Mouse (Mus musculus) neutrophil, adult 5-6 weeks (primary cell): ENCODE results near the gene Abhd17b. TPM values are rescaled to one million over a fixed set of nuclear protein-coding genes. Genes with fewer than 3 reads are reported as not detected.

ENCODE experiments used
- ATAC-seq: fragments of 151-379, 151-347 bp; 2 replicates; pipeline ENCODE4 v1.8.0; 2017; ENCODE audit warnings: mild to moderate bottlenecking, moderate TSS enrichment; ENCODE audit not compliant: insufficient number of reproducible peaks, poor library complexity, low FRiP score, severe bottlenecking; ENCODE audit errors: extremely low read depth
- total RNA-seq: library from RNA; stranded (forward); fragments of 200-1000 nt; gene quantifications from 2 replicates; pipeline ENCODE4 v1.2.3, GENCODE M21; 2017

Abhd17b gene
- total RNA-seq, 1 experiment from 2014 or later, result 128 TPM

DNA sequence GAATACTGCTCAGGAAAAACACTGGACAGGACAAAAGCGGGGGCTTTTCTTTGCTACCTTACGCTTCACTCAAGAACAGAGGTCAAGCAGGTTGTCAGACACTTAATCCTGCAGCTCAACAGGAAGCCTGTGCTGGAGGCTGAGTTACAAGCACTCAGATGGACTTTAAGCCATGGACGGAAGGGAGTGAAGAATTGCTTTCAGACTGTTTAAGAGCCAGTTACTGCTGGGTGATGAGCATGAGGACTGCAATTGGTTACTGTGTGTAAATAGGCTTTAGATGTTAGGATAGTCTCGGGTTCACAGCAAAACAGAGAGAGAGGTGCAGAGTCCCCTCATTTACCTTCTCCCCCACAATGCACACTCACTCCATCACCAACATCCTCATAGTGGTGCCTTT lies 7.7 kb upstream of the Abhd17b start:
- ATAC-seq, result no peak

DNA sequence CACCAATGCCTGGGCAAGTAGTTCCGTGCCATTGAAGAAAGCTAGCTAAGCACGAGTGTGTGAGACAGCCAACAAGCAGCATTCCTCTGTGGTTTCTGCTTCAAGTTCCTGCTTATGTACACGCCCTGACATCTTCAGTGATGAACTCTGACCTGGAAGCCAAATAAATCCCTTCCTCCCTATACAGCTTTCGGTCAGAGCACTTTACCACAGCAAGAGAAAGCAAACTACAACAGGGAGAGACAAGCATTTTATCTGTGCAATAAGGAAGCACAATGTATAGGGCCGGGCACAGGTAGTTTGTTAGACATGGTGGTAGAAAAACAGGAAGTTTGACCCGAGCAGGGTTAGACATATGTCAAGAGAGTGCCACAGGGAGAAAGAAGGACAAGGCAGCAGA lies 6.8 kb upstream of the Abhd17b start:
- peak; percentile 62 for ATAC-seq

DNA sequence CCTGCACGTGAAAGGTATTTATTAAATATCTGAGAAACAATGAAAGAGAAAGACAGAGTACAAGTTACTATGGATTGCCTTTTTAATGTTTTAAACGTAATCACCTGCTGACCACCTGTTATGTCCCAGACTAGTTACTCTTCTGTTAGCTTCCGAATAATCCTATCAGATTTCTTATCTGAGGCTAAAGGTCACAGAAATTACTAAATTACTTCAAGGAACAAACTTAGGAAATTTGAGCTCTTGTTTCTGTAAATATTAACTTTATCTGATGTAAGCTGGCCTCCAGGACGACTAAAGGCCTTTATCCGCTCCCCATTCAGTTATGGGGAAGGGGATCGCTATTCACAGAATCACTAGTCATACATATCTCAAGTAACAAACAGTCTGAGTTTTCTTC lies 1.3 kb upstream of the Abhd17b start:
- ATAC-seq, result no peak

DNA sequence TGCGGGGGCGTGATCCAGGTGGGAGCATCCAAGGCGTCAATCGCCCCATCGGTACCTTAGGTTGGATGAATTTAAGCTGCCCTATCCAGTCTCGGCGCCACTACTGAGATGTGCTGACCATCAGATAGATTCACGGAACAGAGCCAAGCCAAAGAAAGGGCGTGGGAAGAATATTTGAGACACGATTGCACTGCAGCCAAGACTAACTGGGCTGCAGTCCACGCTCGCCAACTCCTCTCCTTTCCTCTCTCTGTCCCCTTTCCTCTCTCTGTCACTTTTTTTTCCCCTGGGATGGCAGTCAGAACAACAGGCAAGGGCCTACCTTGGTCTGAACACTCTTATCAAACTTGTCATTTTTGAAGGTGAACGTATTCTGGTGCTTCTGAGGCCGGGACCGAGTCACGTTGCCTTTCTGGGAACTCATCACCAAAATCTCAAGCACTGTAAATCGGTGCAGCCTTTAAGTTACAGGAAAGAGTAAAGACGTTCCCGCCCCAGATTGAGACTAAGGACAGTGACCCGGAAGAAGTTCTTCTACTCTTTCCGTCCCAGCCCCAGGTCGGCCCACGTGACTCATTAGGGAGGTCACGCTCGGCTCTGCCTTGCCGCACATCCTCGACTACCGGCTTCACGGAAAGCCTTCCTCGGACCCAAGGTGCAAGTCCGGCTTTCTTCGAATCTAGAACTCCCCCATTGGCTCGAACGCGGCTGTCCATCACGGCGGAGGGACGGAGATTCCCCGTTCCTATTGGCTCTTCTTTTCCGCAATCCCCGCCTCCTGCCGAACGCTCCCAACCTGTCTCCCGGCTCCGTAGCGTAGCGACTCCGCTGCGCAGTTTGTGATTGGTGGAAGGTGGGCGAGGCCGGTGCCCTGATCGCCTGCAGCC lies 457 bp upstream of the Abhd17b start, which contains the start of gene 1110059E24Rik:
TSS of gene 1110059E24Rik (minus strand) at position 692 of the 887 bp plus-strand sequence.
- peak; percentile 94 for ATAC-seq

DNA sequence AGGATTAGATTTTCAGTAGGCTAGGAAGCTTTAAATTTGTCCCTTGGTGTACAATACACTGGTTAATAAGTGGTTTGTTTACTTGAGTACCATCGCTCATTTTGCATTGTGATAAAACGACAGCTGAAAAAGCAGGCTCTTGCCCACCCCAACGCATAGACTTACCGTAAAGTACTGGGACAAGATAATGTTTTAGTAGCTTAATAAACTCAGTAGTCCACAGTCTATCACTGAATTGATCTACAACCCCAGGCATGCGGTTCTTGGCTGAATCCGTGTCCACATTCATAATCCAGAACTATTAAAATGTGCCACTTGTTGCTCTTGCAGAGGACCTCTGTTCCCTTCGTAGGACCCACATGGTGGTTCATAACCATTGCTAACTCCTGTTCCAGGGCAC lies 1.8 kb downstream of the Abhd17b start:
- ATAC-seq, result no peak

DNA sequence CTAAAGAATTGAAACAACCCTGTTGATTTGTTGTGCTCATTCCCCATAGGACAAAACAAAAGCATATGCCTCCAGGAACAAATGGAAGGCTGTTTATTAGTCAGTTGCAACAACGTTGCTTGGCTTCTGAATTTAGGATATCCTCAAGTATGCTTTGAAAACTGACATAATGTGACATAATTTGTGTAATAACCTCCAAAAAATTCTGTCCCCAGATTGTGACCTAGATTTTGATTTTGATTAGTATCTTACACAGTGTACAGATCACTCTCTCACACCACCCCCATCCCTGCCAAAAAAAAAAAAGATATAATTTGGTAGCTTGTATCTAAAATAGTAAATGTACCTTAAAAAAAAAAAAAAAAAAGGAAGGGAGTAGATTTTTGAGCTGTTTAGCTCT lies 7.7 kb downstream of the Abhd17b start:
- ATAC-seq, result no peak

DNA sequence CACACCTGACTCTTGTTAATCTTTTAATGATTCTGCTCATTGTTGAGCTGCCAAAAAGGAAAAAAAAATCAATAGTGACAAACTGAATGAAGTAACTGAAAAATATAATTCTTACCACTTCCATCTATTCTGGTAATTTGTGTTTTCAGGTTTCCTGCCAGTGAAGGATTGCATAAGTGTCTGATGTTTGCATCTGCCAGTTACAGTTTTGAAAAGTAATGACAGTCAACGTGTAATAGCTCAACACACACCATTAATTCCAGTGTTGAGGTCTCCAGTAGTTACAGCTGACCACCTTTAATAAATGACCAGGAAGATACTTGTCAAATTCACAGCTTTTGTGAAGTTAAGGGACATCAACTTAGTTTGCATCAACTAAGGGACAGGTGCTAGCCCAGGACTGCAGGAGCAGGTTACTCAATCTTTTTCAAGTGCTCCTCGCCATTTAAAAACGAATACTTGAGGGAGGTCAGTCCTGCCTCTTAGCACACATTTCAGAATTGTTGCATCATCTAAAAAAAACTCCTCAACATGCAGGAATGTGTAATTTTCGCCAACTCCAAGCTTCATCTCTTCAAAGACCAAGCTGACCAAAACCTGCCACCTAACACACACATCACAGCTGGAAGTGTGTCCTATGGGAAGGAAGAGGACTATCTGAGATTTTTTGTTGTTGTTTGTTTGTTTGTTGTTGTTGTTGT lies 10.9 kb downstream of the Abhd17b start:
- ATAC-seq, result no peak

DNA sequence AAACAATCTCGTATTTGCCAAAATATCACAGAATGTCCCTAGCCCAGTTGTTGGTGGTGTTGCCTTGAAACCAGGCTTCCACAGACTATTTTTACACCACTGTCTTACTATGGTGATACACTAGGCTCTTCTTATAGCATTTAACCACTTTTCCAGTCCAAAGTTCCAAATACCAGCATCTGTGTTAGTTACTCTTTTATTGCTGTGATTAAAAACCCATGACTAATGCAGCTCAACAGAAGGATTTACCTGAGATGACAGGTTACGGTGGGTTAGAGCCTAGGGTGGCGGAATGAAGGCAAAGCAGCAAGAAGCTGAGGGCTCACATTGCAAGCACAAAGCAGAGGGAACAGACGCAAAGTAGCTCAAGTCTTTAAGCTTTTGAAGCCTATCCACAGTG lies 16.7 kb downstream of the Abhd17b start:
- no peak for ATAC-seq

DNA sequence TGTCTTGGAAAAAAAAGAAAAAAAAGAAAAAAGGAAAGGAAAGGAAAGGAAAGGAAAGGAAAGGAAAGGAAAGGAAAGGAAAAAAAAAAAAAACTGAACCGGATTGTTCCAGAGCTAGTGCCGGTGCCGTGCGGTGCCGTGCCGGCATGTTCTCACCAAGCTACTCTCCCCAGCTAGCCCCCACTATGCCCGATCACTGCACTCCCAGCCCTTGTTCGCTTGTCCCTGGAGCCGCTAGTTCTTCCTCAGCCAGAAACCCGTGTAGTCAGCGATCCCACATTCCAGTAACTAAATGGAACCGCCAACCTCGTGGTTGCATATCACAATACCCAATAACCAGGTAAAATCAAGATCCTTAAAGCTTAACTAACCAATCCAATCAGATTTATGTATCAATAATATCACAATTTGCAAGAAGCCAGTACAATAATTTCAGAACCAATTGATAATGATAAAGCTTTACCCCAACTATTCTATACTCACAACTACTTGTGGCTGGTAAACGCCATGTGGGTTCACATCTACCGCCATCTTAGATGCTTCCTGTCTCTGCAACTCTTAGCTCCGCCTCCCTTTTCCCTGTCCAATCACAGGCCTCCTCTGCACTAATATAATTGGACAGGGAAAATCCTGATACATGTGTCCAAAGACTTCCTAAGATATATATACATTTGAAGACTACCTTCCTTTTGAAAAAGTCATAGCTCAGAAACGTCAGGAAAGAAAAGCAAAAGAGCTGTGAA lies 21.5 kb downstream of the Abhd17b start:
- ATAC-seq, result no peak

DNA sequence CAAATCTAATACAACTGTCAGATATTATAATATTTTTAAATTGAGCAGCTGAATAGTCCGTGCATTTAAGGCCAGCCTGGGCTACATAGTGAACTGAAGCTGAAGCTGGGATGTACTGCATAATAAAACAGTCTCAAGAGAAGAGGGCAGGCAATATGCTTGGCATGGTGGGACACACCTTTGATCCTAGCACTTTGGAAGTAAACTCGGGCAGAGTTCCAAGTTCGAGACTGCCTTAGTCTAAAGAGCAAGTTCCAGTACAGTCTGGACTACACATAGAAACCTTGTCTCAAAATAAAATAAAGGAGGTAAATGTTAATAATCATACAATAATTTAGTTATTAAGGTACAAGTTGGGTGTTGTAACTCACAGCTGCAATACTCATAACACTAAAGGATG lies 27.1 kb downstream of the Abhd17b start:
- ATAC-seq, result no peak

DNA sequence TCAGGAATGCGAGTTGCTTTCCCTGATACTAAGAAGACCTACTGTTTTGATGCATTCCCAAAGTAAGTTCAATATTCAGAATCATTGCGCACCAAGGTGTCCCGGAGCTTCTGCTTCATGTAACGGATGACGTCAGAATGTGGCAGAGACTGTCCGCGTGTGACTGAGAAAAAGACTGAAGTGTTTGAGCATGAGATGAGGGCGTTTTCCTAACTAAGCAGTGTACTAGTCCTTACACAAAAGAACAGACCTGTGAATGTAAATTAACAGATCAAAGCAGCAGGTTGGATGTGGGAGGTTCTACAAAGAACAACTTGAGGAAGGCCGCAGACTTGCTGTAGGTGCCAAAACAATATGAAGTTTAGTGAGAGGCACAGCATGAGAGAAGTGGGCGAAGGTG lies 28.0 kb downstream of the Abhd17b start:
- ATAC-seq, result no peak

DNA sequence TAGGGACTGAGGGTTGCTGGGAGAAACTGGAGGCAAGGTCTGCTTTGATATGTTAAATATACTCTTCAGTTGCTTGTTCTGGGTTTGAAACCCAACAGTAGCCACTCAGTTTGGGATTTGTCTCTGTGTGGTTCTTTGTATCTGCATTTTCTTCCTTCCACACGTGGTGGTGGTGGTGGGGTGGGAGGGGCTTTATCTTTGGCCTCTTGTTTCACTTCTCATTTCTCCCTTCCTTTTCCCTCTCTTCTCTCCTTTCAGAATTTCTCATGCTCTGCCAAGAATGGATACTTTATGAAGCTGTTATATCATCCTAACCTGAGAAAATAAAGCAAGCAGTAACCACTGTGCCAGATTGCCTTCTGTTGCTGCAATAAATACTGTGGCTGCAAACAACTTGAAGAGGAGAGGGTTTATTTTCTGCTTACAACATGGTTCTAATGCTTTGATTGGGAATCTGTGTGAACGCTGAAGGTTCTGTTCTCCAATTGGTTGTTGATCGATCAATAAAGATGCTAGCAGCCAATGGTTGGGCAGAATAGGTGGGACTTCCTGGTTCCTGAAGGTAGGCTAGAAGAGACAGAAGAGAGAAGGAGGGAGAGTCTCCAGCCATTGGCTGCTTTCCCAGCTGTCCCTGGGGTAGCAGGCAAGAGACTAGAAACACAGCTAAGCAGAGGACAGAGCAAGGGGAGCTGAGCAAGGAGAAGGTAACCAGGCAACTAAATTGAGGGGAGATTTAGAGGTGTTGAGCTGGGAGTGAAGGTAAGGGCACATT lies 60.5 kb downstream of the Abhd17b start:
- peak; percentile 92 for ATAC-seq

DNA sequence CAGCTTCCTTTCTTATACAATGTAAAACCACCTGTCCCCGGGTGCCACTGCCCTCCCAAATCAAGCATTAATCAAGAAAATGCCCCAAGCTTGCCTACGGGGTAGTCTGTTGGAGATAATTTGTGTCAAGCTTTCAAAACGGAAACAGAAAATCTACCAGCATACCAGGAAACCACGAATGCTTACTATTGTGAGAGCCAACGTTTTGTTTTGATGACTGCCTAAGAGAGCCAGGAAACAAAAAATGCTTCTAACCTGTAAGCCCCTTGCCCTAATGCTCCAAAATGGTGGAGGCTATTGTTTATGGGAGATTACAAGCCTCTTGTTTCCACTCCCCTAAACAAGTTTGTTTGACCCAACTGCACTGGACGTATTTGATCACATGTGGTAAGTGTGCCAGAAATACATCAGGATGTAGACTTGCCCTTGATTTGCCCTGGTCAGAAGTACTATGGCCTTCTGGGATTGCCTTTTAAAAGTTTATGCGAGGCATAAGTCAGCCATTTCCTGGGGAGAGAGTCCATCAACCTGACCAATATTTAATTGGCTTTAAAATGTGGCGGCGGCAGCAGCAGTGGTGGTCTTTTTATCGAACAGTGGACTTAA lies 61.4 kb downstream of the Abhd17b start:
- 0 out of 2 replicates have a peak, but pooled peaks have one; percentile 10 for ATAC-seq

DNA sequence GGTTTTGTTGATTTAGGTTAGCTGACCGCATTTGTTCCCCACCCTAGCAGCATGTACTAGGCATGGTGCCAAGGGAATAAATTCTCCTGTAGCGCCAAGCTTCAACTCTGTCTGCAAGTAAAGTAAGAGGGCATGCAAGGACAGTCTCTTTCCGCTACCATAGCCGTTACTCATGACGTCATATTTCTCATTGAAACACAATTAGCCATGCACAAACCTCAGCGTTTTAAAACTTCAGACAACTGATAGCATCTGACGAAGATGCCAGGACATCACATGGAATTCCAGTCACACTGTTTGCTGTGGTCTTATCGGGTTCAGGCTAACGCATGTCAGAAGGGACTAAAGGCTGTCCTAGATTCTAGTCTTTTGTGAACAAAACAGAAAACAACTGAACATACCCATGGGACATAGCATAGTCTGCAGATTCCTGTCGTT lies 62.0 kb downstream of the Abhd17b start:
- ATAC-seq, result no peak

DNA sequence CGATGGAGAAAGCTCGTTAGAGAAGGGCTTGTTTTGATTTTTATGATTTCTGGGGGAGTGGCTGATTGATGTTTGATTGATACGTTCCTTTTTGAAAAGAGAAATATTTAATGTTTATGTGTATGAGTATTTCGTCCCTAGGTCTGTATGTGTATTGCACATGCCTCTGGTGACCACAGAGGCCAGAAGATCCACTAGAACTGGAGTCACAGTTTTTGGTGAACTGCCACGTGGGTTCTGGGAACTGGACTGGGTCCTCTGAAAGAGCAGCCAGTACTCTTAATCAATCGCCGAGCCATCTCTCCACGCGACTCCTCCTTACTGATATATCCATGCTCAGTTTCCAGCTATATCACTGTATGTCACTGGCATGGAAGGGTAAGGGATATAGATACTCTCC lies 62.5 kb downstream of the Abhd17b start:
- no peak for ATAC-seq

DNA sequence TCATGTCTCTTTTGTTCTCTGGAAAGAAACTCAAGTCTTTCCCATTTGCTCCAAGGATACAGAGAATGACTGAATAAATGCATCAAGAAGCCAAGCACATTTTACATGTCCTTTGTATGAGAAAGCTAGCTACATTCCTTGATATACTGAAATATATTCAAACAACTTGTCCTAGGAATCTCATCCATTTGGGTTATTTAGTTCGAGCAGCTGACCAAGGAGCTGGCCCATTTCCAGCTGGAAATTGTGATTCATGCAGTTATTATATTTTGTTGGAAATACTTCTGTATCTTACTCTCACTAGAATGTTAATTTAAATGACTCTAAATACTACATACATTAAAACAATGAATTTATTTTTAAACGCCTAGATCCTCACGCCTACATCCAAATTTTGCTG lies 63.5 kb downstream of the Abhd17b start:
- no peak for ATAC-seq

DNA sequence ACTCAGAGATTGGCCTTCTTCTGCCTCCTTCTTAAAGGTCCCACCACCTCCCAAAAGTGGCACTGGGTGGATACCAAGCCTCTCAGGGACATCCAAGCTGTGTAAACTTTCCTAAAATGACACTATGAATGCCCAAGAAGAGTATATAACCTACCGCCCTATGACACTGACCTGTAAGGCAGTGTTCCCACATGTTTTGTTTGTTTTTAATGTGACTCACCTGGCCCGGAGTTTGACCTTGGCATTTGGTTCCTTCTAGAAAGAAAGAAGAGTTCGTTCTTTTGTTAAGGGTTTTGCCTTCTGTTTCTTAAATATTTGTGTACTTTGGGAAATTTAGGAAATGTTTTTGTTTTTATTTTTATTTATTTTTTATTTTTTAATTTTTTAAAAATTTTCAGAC lies 66.2 kb downstream of the Abhd17b start:
- ATAC-seq, result no peak

DNA sequence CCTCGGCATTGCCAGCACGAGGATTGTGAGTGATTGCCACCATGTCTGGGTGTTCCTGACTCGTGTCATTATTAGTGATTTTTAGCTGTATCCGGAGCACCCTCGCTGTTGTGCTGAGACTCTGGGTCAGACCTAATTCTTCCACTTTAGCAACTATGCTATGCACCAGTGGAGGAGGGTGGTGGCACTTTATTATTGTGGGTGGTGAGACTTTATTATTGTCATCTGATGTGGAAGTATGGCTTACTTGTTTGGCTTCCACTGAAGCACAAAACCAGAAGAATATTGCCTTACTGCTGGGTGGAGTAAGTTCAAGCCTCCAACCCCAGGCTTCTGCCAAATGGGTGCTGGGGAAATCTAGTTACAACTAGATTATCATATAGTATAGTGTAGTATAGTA lies 68.0 kb downstream of the Abhd17b start:
- ATAC-seq, result peak; percentile 67
